Mouse (Mus musculus) hindlimb bud, embryonic 11.5 days (tissue): Measurements from ENCODE around the gene Arhgap15.

ENCODE experiments used
- DNase-seq: peaks from one replicate; pipeline ENCODE4 v3.0.0-alpha.2; 2012; ENCODE audit warnings: low read depth, low spot score; ENCODE audit errors: extremely low spot score

The Arhgap15 gene

DNA sequence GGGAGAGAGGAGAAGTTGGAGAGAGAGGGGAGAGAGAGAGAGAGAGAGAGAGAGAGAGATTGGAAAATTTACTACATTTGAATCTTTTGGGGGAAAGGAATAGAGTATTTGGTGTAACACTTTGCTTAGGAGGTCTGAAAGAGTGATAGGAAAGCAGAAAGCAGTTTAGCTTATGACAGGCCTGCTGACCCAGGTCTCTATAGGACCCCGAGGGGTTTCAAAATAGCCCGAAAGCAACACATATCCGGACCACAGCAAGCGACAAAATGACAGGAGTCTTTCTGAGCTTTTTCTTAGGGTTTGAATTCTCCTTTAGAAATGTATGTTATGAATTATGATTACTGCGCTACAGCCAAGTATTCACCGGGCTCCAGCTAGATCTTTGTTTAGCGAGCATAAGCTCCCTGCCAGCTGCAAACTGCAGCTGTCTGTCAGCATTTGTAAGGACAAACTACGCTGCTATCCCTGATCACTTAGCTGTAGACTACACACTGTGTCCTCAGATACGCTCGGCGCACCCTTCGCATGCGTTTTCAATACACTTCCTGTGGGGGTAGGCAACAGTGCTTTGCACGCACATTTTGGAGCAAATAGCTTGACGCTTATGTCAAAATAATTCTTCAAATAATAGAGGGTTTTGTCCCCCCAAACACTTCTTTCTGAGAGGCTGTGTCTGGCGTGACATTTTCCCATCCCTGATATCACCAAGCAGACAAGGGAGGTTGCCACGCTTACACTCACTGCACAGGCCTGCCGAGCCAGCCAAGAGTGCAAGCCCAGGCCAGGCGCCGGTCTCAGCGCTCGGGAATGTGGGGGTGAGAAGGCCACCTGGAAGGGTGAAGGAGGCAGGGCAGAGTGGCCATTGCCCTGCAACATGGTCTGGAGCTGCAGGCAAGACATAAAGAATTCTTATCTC lies 355.9 kb downstream of the Arhgap15 start:
- DNase-seq: no peak

- DNase-seq: no peak
Observed at GRCm38 (mm10) chr2:44105198-44105555, 356.6 kb downstream of the Arhgap15 start.

DNA sequence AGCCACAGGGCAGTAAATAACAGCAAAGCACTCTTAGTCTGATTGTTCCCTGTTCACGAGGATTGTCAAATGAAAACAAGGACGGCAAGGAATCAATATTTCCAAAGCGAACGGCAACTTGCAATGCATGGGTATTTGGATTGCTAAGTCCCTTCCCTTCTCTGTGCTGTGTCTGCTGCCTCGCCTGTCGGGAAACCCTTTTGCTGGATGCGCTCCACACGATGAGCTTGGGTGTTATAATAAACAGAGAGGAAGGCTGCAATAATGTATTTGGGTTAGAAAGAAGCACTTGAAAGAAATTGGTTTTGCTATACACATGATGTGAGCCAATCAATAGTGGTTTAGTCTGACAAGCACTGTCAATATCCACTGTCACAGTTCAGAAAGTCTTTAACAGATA lies 357.7 kb downstream of the Arhgap15 start:
- DNase-seq: no peak

DNA sequence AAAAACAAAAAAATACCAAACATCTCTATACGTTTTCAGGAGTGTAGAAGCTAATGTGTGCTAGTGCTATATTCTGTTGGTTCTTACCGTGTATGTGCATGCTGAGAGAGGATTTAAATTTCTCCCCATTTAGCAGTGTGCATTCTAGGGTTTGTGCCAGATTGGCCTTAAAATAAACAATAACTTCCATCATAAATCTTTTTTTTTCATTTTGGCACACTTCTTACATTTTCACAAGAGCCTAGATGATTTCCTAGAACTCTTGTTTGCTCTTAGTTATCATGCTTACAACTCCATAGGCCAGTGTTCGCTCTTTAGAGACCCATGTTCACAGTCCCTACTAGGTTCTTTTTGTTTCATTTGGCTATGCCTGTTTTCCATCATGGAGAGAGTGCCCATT lies 362.7 kb downstream of the Arhgap15 start:
- DNase-seq: no peak

DNA sequence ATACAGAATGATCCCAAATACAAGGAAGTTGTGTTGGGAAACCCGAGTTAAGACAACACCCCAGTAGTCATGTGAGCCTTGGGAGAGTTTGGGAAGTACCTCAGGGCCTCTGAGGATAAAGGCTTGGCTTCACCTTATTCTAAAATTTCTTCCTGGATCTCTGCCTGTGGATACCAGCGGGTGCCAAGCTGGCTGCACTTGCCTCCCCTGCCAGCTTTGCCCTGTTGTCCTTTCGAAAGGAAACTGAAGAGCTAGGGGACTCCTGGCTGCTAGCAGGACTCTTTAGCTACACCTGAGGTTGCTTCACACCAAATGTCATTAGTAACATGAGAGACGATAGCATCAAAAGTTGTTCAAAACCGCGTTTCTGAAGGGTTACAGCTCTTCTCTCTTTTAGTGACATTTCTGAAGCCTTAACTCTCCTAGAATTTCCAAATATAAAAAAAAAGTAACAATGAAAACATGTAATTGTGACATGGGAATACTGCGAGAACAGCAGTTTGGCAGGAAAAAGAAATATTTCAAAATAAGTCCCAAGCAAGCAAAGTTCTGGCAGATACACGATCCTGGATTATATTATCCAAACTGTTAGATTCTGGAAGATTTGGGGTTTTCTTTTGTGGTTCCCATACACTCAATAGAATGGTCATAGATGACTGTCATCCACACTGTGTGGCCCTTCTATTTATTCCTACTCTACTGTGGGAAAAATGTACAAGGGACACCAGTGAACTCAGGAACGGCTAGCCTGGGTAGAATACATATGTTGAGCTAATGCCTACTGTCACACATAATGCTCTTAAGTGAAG lies 364.6 kb downstream of the Arhgap15 start:
- no peak for DNase-seq

GRCm38 (mm10) chr2:44114296-44114695 lies 365.7 kb downstream of the Arhgap15 start:
- DNase-seq: no peak

DNA sequence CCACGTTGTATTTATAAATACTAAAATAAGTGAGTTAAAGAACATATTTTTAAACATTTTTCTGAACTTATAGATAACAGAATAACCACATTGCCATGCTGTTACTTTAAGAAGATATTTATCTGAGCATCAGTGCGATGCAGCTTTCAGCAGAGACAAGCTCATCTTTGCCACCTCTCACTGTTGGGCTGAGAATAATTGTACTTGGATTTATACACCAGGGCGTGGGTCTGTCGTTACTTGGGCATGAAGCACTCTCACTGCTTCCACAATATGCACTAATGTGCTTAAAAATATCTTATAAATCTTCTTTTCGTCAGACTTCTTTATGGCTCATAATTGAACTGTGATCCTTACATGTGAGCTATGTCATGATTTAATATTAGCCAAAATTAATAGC lies 372.5 kb downstream of the Arhgap15 start:
- DNase-seq: no peak

DNA sequence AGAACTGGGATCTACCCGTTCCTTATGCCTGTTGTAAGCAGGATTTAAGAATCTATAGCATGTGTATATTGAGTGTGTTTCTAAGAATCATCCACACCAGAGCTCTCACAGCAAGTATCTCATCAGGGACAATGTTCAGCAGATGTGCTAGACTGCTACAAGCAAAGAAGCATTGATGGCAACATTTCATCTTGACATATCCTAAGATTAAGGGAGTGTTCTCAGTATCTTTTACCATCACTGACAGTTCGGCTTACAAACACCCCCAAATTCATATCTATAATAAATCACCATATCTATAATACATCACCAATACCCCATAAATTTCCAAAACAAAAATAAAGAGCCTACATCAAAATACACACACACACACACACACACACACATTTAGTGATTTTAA lies 374.6 kb downstream of the Arhgap15 start:
- DNase-seq: no peak

- no peak for DNase-seq
Observed at GRCm38 (mm10) chr2:44124093-44124492, 375.5 kb downstream of the Arhgap15 start.

DNA sequence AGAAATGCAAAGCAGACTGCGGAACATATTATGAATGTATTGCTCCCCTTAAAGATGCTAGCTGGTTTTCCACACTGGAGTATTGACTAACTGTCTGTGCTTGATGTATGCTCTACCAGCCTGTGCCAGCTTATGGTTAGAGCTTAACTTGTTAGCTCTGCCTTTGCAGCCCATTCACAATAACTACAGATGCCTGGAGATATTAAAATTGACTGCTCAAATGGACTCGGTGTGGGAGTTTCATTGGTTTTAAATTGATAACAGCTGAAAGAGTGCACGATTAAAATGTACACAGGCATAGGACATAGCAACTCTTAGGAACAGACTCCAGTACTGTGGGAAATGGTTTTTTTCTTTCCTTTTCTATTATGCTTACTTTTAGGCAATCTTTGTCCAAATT lies 376.1 kb downstream of the Arhgap15 start:
- peak; percentile 41 for DNase-seq

- DNase-seq: no peak
Observed at GRCm38 (mm10) chr2:44126044-44126695, 377.5 kb downstream of the Arhgap15 start.

- no peak for DNase-seq
Observed at GRCm38 (mm10) chr2:44129533-44129932, 380.9 kb downstream of the Arhgap15 start.

- no peak for DNase-seq
Observed at GRCm38 (mm10) chr2:44131271-44131670, 382.6 kb downstream of the Arhgap15 start.

GRCm38 (mm10) chr2:44134796-44135195 lies 386.2 kb downstream of the Arhgap15 start:
- DNase-seq: no peak

DNA sequence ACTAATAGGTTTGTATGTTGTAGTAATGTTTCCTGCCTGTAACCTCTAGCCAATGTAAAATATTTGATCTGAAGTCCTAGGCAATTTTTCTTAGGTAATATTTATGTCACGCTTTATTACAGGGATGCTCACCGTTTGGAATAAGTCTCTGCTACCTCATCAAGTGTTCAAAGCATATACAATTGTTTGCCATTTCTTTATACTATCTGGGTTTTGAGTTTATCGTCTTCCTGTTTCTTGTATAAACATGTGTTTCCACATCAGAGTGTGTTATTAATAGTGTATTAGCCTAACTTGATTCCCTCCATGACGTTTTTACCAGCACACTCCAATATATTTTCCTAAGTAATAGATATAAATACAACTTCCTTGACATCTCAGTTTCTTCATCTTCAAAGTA lies 391.8 kb downstream of the Arhgap15 start:
- no peak for DNase-seq

GRCm38 (mm10) chr2:44142152-44142551 lies 393.5 kb downstream of the Arhgap15 start:
- DNase-seq: no peak

- no peak for DNase-seq
Observed at GRCm38 (mm10) chr2:44142611-44143010, 394.0 kb downstream of the Arhgap15 start.

DNA sequence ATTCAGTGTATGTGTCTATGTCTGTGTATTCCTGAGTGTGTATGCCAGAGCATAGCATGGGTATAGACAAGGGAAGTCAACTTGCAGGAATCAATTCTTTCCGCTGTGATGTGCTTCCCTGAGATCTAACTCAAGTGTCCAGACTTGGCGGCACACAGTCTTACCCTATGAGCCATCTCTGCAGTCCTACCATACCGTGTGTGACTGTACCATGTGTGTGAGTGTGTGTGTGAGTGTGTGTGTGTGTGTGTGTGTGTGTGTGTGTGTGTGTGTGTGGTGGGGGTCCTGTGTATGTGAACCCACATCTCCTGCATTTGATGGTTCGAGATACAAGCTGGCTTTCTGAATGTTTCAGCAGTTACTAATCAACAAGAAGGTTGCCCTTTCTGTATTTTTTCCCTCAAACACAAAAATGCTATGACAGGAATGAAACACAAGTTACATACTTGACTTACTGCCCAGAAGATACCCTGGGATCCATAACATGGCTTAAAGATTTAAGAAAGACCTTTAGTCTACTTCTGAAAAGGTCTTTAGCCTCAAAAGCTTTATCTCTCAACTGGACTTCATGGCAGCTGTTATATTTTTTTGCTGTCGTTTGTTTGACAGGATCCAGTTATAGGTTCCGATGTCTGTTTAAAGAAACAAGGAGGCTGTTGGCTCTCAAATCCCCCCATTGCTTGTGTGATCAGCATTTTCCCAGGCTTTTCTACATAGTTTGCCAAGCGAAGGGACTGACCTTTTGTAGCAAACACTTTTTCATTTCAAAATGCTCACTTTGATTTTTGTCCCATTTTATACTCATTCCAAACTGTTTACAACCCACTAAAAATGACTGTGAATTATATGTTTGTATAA lies 397.7 kb downstream of the Arhgap15 start:
- no peak for DNase-seq

GRCm38 (mm10) chr2:44147486-44147885 lies 398.9 kb downstream of the Arhgap15 start:
- no peak for DNase-seq

GRCm38 (mm10) chr2:44147971-44148370 lies 399.3 kb downstream of the Arhgap15 start:
- no peak for DNase-seq
